Mouse (Mus musculus) heart, postnatal 36 days (tissue): ENCODE data around the gene Lyrm7. TPM values are rescaled to one million over a fixed set of nuclear protein-coding genes. Genes with fewer than 3 reads are reported as not detected.

Source experiments
- DNase-seq, 2 experiments: peaks; one replicate each; pipeline ENCODE4 v3.0.0; 2021 to 2022
- intact Hi-C: fragments of 180-260 bp; cut with DNase I; formaldehyde crosslinking; loops from one replicate; pipeline ENCODE4 v1.15.1; 2025
- total RNA-seq, 2 experiments: library from RNA; stranded (reverse); gene quantifications; 2 replicates each; pipeline ENCODE4 v1.2.3; 2021

Lyrm7 gene
- total RNA-seq, 2 experiments from 2014 or later: 37.9 to 39.0 TPM

- intact Hi-C loops: loop anchor here (2.0 kb wide), 1 partner anchor 15 kb away; no protein-coding TSS in a partner anchor
- no peak for DNase-seq
These were observed 83.2 kb downstream of the Lyrm7 start for GRCm38 (mm10) chr11:54777387-54778130.

Other genes starting within 250 kb of the Lyrm7 start
- 10 to 100 TPM; 24.8 to 26.8 TPM for gene Cdc42se2, start 73.2 kb downstream of the Lyrm7 start, total RNA-seq
- 100 to 1,000 TPM; 292 to 340 TPM for gene Hint1, start 5.5 kb upstream of the Lyrm7 start, total RNA-seq
- gene Gpx3, start 41.5 kb upstream of the Lyrm7 start, total RNA-seq: 100 to 1,000 TPM; 189 to 218 TPM
- 10 to 100 TPM; 29.2 to 29.4 TPM for gene Tnip1, start 102.0 kb upstream of the Lyrm7 start, total RNA-seq
- gene Anxa6, start 172.5 kb upstream of the Lyrm7 start, total RNA-seq: 100 to 1,000 TPM; 234 to 241 TPM
- gene Ccdc69, start 217.2 kb upstream of the Lyrm7 start, total RNA-seq: 1 to 10 TPM; 7.6 to 8.0 TPM
- 10 to 100 TPM; 10.8 to 11.8 TPM for gene Gm2a, start 237.2 kb upstream of the Lyrm7 start, total RNA-seq